Mouse (Mus musculus): ENCODE data around the gene Mst1. TPM values are rescaled to one million over a fixed set of nuclear protein-coding genes. Genes with fewer than 3 reads are reported as not detected.

The Mst1 gene
- polyA plus RNA-seq, 1 experiment from 2014 or later: 0.31 TPM

- Histone ChIP-seq H3K27ac (replicated peaks; ENCODE audit: low read depth, low read length) (no peak overlapping the region), H3K36me3 (replicated peaks; ENCODE audit: control insufficient read depth, insufficient read depth, low read depth, low read length) (no peaks in the 10 kb centered on the region; the same call in 1 of the 2 replicates), H3K27me3 (ENCODE audit: control insufficient read depth, insufficient read depth, low read length) (no peaks in the 10 kb centered on the region), H3K9ac (replicated peaks; ENCODE audit: low read length) (no peak overlapping the region), H3K4me2 (ENCODE audit: low read depth, low read length) (no peak overlapping the region), H3K9me3 (replicated peaks; ENCODE audit: control insufficient read depth, low read length) (no peaks in the 10 kb centered on the region), H3K4me1 (ENCODE audit: control insufficient read depth, insufficient read depth, low read length) (no peaks in the 10 kb centered on the region), H3K4me3 (ENCODE audit: low read depth, low read length) (no peak overlapping the region)
- DNase-seq (ENCODE audit: low spot score) (no peak), ATAC-seq (replicated peaks; ENCODE audit: insufficient number of reproducible peaks, low FRiP score, low TSS enrichment, low read depth) (no peak)
- WGBS: 90% methylated on average over 22 of the region's 22 CpGs
Measured at GRCm38 (mm10) chr9:108054331-108055040, 25.8 kb upstream of the Mst1 start.

GRCm38 (mm10) chr9:108055061-108055460 lies 25.2 kb upstream of the Mst1 start:
- no peak overlapping the region for H3K9ac ChIP-seq (replicated peaks; ENCODE audit: low read length)
- H3K4me2 ChIP-seq (ENCODE audit: low read depth, low read length): no peak overlapping the region
- ATAC-seq (replicated peaks; ENCODE audit: insufficient number of reproducible peaks, low FRiP score, low TSS enrichment, low read depth) (no peak), DNase-seq (ENCODE audit: low spot score) (no peak)
- 88% methylated on average over 1 of the region's 1 CpGs for WGBS
- H3K27me3 ChIP-seq (ENCODE audit: control insufficient read depth, insufficient read depth, low read length): no peaks in the 10 kb centered on the region
- no peak overlapping the region for H3K27ac ChIP-seq (replicated peaks; ENCODE audit: low read depth, low read length)
- no peaks in the 10 kb centered on the region for H3K4me1 ChIP-seq (ENCODE audit: control insufficient read depth, insufficient read depth, low read length)
- H3K4me3 ChIP-seq (ENCODE audit: low read depth, low read length): no peak overlapping the region
- H3K36me3 ChIP-seq (replicated peaks; ENCODE audit: control insufficient read depth, insufficient read depth, low read depth, low read length): no peaks in the 10 kb centered on the region; the same call in 1 of the 2 replicates
- no peaks in the 10 kb centered on the region for H3K9me3 ChIP-seq (replicated peaks; ENCODE audit: control insufficient read depth, low read length)

GRCm38 (mm10) chr9:108055661-108056237 lies 24.5 kb upstream of the Mst1 start:
- no peaks in the 10 kb centered on the region for H3K4me1 ChIP-seq (ENCODE audit: control insufficient read depth, insufficient read depth, low read length)
- ATAC-seq (replicated peaks; ENCODE audit: insufficient number of reproducible peaks, low FRiP score, low TSS enrichment, low read depth): no peak
- no peaks in the 10 kb centered on the region; the same call in 1 of the 2 replicates for H3K36me3 ChIP-seq (replicated peaks; ENCODE audit: control insufficient read depth, insufficient read depth, low read depth, low read length)
- no peaks in the 10 kb centered on the region for H3K9me3 ChIP-seq (replicated peaks; ENCODE audit: control insufficient read depth, low read length)
- H3K9ac ChIP-seq (replicated peaks; ENCODE audit: low read length): no peak overlapping the region
- DNase-seq (ENCODE audit: low spot score): no peak
- no peak overlapping the region for H3K4me2 ChIP-seq (ENCODE audit: low read depth, low read length)
- H3K27ac ChIP-seq (replicated peaks; ENCODE audit: low read depth, low read length): no peak overlapping the region
- H3K27me3 ChIP-seq (ENCODE audit: control insufficient read depth, insufficient read depth, low read length): no peaks in the 10 kb centered on the region
- 80% methylated on average over 6 of the region's 6 CpGs for WGBS
- H3K4me3 ChIP-seq (ENCODE audit: low read depth, low read length): no peak overlapping the region

- 75% methylated on average over 28 of the region's 28 CpGs for WGBS
- H3K27ac ChIP-seq (replicated peaks; ENCODE audit: low read depth, low read length): no peak overlapping the region
- no peaks in the 10 kb centered on the region; the same call in 1 of the 2 replicates for H3K36me3 ChIP-seq (replicated peaks; ENCODE audit: control insufficient read depth, insufficient read depth, low read depth, low read length)
- no peak overlapping the region for H3K4me3 ChIP-seq (ENCODE audit: low read depth, low read length)
- H3K9me3 ChIP-seq (replicated peaks; ENCODE audit: control insufficient read depth, low read length): no peaks in the 10 kb centered on the region
- no peak overlapping the region for H3K4me2 ChIP-seq (ENCODE audit: low read depth, low read length)
- no peak for ATAC-seq (replicated peaks; ENCODE audit: insufficient number of reproducible peaks, low FRiP score, low TSS enrichment, low read depth)
- no peaks in the 10 kb centered on the region for H3K4me1 ChIP-seq (ENCODE audit: control insufficient read depth, insufficient read depth, low read length)
- no peak for DNase-seq (ENCODE audit: low spot score)
- no peaks in the 10 kb centered on the region for H3K27me3 ChIP-seq (ENCODE audit: control insufficient read depth, insufficient read depth, low read length)
- H3K9ac ChIP-seq (replicated peaks; ENCODE audit: low read length): no peak overlapping the region
Measured at GRCm38 (mm10) chr9:108056361-108057261, 23.6 kb upstream of the Mst1 start.

GRCm38 (mm10) chr9:108057262-108057562 lies 23.0 kb upstream of the Mst1 start:
- Histone ChIP-seq H3K36me3 (replicated peaks; ENCODE audit: control insufficient read depth, insufficient read depth, low read depth, low read length) (no peaks in the 10 kb centered on the region; the same call in 1 of the 2 replicates), H3K4me3 (ENCODE audit: low read depth, low read length) (no peak overlapping the region), H3K27ac (replicated peaks; ENCODE audit: low read depth, low read length) (no peak overlapping the region), H3K9ac (replicated peaks; ENCODE audit: low read length) (no peak overlapping the region), H3K27me3 (ENCODE audit: control insufficient read depth, insufficient read depth, low read length) (no peaks in the 10 kb centered on the region), H3K4me1 (ENCODE audit: control insufficient read depth, insufficient read depth, low read length) (no peaks in the 10 kb centered on the region), H3K9me3 (replicated peaks; ENCODE audit: control insufficient read depth, low read length) (no peaks in the 10 kb centered on the region), H3K4me2 (ENCODE audit: low read depth, low read length) (no peak overlapping the region)
- 87% methylated on average over 5 of the region's 5 CpGs for WGBS
- DNase-seq (ENCODE audit: low spot score): no peak
- no peak for ATAC-seq (replicated peaks; ENCODE audit: insufficient number of reproducible peaks, low FRiP score, low TSS enrichment, low read depth)

- DNase-seq (ENCODE audit: low spot score): no peak
- 93% methylated on average over 9 of the region's 9 CpGs for WGBS
Measured at GRCm38 (mm10) chr9:108058291-108058690, 21.9 kb upstream of the Mst1 start.

GRCm38 (mm10) chr9:108062142-108062541 lies 18.1 kb upstream of the Mst1 start:
- no peak for DNase-seq (ENCODE audit: low spot score)
- 94% methylated on average over 3 of the region's 3 CpGs for WGBS
- no peak overlapping the region for H3K4me2 ChIP-seq (ENCODE audit: low read depth, low read length)
- no peaks in the 10 kb centered on the region for H3K27me3 ChIP-seq (ENCODE audit: control insufficient read depth, insufficient read depth, low read length)
- no peaks in the 10 kb centered on the region for H3K9me3 ChIP-seq (replicated peaks; ENCODE audit: control insufficient read depth, low read length)
- ATAC-seq (replicated peaks; ENCODE audit: insufficient number of reproducible peaks, low FRiP score, low TSS enrichment, low read depth): no peak
- no peaks in the 10 kb centered on the region; the same call in 1 of the 2 replicates for H3K36me3 ChIP-seq (replicated peaks; ENCODE audit: control insufficient read depth, insufficient read depth, low read depth, low read length)
- no peaks in the 10 kb centered on the region for H3K4me1 ChIP-seq (ENCODE audit: control insufficient read depth, insufficient read depth, low read length)
- no peak overlapping the region for H3K9ac ChIP-seq (replicated peaks; ENCODE audit: low read length)
- H3K4me3 ChIP-seq (ENCODE audit: low read depth, low read length): no peak overlapping the region
- no peak overlapping the region for H3K27ac ChIP-seq (replicated peaks; ENCODE audit: low read depth, low read length)

More at GRCm38 (mm10) chr9:108058291-108058690, 21.9 kb upstream of the Mst1 start:
- H3K4me2 ChIP-seq (ENCODE audit: low read depth, low read length): no peak overlapping the region
- no peak for ATAC-seq (replicated peaks; ENCODE audit: insufficient number of reproducible peaks, low FRiP score, low TSS enrichment, low read depth)
- no peaks in the 10 kb centered on the region for H3K4me1 ChIP-seq (ENCODE audit: control insufficient read depth, insufficient read depth, low read length)
- H3K36me3 ChIP-seq (replicated peaks; ENCODE audit: control insufficient read depth, insufficient read depth, low read depth, low read length): no peaks in the 10 kb centered on the region; the same call in none of the 2 replicates
- no peak overlapping the region for H3K27ac ChIP-seq (replicated peaks; ENCODE audit: low read depth, low read length)
- no peaks in the 10 kb centered on the region for H3K27me3 ChIP-seq (ENCODE audit: control insufficient read depth, insufficient read depth, low read length)
- no peak overlapping the region for H3K9ac ChIP-seq (replicated peaks; ENCODE audit: low read length)
- H3K4me3 ChIP-seq (ENCODE audit: low read depth, low read length): no peak overlapping the region
- H3K9me3 ChIP-seq (replicated peaks; ENCODE audit: control insufficient read depth, low read length): no peaks in the 10 kb centered on the region

All from embryonic facial prominence, embryonic 11.5 days (tissue).